Mouse (Mus musculus): ENCODE results near the gene Fgf11. TPM values are rescaled to one million over a fixed set of nuclear protein-coding genes. Genes with fewer than 3 reads are reported as not detected.

Fgf11 gene
- polyA plus RNA-seq, 1 experiment from 2014 or later, result 0.97 TPM

DNA sequence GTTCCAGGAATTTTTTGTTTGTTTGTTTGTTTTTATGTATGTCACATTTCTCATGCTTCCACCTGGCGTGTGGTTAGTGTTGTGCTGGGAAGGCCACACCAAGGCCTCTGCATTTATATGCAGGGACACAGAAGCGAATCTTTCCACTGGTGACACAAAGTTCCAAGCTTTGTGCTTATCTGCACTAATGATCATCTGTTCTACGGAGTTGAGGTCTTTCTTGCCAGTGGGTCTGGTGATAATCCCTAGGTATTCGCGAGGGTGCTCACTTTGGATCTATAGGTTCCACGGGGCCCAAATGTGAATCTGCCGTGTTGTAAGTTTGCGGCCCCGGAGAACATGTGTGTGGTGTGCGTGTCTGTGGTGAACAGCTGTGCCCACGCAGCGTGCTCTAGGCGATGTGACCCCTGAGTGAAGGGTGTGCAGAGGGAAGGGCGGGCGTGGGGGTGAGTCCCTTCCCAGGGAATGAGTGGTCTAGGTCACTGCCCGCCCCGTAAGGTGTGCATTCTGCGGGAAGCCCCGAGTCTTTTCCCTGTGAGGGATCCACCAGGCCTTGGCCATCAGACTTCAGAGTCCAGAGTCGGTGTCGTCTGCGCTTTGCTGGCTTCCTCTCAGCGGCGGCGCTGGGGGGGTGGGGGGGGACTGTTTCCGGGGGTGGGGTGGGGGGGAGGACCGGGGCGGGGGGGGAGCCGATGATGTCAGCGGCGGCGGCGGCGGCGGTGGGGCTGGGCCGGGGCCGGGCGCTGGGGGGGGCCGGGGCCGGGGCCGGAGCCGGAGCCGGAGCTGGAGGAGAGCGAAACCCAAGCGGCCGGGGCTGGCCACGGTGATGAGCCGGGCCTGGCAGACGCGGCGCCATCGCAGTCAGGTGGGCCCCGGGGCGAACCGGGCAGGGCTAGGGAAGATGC, 36.2 kb downstream of the Fgf11 start, which contains the start of gene Zbtb4:
Gene Zbtb4 (plus strand): TSS at position 692 of the 905 bp plus-strand sequence.
- Histone ChIP-seq H3K4me3 (ENCODE audit: low read depth, low read length) (peak within 1 kb of the TSS; percentile 80), H3K36me3 (replicated peaks; ENCODE audit: control insufficient read depth, insufficient read depth, low read depth, low read length) (no peaks in the 10 kb centered on the region), H3K9ac (replicated peaks; ENCODE audit: low read length) (peak within 1 kb of the TSS; percentile 91), H3K9me3 (replicated peaks; ENCODE audit: control insufficient read depth, low read length) (no peaks in the 10 kb centered on the region), H3K27me3 (ENCODE audit: control insufficient read depth, insufficient read depth, low read length) (no peaks in the 10 kb centered on the region), H3K4me2 (ENCODE audit: low read depth, low read length) (peak within 1 kb of the TSS; percentile 84), H3K27ac (replicated peaks; ENCODE audit: low read depth, low read length) (peak within 1 kb of the TSS; percentile 52), H3K4me1 (ENCODE audit: control insufficient read depth, insufficient read depth, low read length) (peaks cover under 1% of the 10 kb centered on the region)
- DNase-seq (ENCODE audit: low spot score), result peak; percentile 47
- 25% methylated on average over 34 of the region's 55 CpGs for WGBS
- peak; percentile 69 for ATAC-seq (replicated peaks; ENCODE audit: insufficient number of reproducible peaks, low FRiP score, low TSS enrichment, low read depth)

DNA sequence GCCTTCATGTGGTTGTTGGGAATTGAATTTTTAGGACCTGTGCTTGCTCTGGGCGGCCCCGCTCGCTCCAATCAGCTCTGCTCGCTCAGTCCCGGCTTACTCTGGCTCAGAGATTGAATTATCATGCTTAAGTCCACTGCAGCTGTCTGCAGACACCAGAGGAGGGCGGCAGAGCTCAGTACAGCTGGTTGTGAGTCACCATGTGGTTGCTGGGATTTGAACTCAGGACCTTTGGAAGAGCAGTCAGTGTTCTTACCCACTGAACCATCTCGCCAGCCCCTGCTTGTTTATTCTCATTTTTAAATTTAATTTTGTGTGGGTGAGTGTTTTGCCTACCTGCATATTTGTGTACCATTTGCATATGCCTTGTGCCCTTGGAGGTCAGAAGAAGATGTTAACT, 38.1 kb downstream of the Fgf11 start:
- no peaks in the 10 kb centered on the region for H3K36me3 ChIP-seq (replicated peaks; ENCODE audit: control insufficient read depth, insufficient read depth, low read depth, low read length)
- DNase-seq (ENCODE audit: low spot score) (peak; percentile 33), ATAC-seq (replicated peaks; ENCODE audit: insufficient number of reproducible peaks, low FRiP score, low TSS enrichment, low read depth) (no peak)
- no peaks in the 10 kb centered on the region for H3K27me3 ChIP-seq (ENCODE audit: control insufficient read depth, insufficient read depth, low read length)
- peaks cover 4% of the 10 kb centered on the region for H3K4me1 ChIP-seq (ENCODE audit: control insufficient read depth, insufficient read depth, low read length)
- H3K9ac ChIP-seq (replicated peaks; ENCODE audit: low read length), result no peak overlapping the region
- no peak overlapping the region for H3K4me3 ChIP-seq (ENCODE audit: low read depth, low read length)
- H3K4me2 ChIP-seq (ENCODE audit: low read depth, low read length), result no peak overlapping the region
- H3K27ac ChIP-seq (replicated peaks; ENCODE audit: low read depth, low read length), result no peak overlapping the region
- WGBS, result 64% methylated on average over 7 of the region's 7 CpGs
- no peaks in the 10 kb centered on the region for H3K9me3 ChIP-seq (replicated peaks; ENCODE audit: control insufficient read depth, low read length)

DNA sequence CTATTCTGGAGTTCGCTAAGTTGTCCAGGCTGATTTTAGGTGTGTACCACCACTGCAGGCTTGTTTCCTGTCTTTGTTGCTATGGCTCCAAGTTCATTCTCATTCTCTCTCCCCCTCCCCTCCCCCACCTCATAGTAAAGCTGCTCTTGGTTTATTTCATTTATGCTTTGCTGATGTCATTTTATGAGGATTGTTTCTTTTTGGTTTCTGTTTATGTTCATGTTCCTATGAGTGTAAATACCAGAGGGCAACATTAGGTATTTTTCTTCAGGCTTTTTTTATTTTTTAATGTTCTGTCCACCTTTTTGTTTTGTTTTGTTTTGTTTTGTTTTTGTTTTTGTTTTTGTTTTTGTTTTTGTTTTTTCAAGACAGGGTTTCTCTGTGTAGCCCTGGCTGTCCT, 39.8 kb downstream of the Fgf11 start, which contains the start of gene Slc35g3:
Gene Slc35g3 (minus strand): TSS at position 101 of the 400 bp plus-strand sequence.
- H3K27ac ChIP-seq (replicated peaks; ENCODE audit: low read depth, low read length), result no peak within 1 kb of the TSS
- ATAC-seq (replicated peaks; ENCODE audit: insufficient number of reproducible peaks, low FRiP score, low TSS enrichment, low read depth) (no peak), DNase-seq (ENCODE audit: low spot score) (no peak)
- no peaks in the 10 kb centered on the region for H3K36me3 ChIP-seq (replicated peaks; ENCODE audit: control insufficient read depth, insufficient read depth, low read depth, low read length)
- no peak within 1 kb of the TSS for H3K9ac ChIP-seq (replicated peaks; ENCODE audit: low read length)
- peaks cover 4% of the 10 kb centered on the region for H3K4me1 ChIP-seq (ENCODE audit: control insufficient read depth, insufficient read depth, low read length)
- no peaks in the 10 kb centered on the region for H3K27me3 ChIP-seq (ENCODE audit: control insufficient read depth, insufficient read depth, low read length)
- no peak within 1 kb of the TSS for H3K4me2 ChIP-seq (ENCODE audit: low read depth, low read length)
- H3K9me3 ChIP-seq (replicated peaks; ENCODE audit: control insufficient read depth, low read length), result no peaks in the 10 kb centered on the region
- H3K4me3 ChIP-seq (ENCODE audit: low read depth, low read length), result no peak within 1 kb of the TSS
- 77% methylated on average over 1 of the region's 1 CpGs for WGBS

DNA sequence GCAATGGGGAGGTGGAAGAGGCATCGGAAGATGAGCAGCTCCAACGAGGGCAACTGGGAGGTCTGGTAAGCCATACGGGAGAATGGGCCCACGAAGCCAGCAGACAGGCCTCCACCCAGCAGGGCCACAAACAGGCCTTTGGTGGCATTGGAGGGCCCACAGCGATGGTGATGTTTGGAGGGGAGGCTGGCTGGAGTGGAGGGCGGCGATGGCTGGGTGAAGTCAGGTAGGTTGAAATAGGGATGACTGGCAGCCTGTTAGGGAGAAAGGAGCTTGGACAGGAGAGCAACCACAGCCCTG, 40.8 kb downstream of the Fgf11 start:
- 91% methylated on average over 7 of the region's 7 CpGs for WGBS
- Histone ChIP-seq H3K36me3 (replicated peaks; ENCODE audit: control insufficient read depth, insufficient read depth, low read depth, low read length) (no peaks in the 10 kb centered on the region), H3K9me3 (replicated peaks; ENCODE audit: control insufficient read depth, low read length) (no peaks in the 10 kb centered on the region), H3K9ac (replicated peaks; ENCODE audit: low read length) (no peak overlapping the region), H3K4me3 (ENCODE audit: low read depth, low read length) (no peak overlapping the region), H3K4me1 (ENCODE audit: control insufficient read depth, insufficient read depth, low read length) (peaks cover 4% of the 10 kb centered on the region), H3K27ac (replicated peaks; ENCODE audit: low read depth, low read length) (no peak overlapping the region), H3K27me3 (ENCODE audit: control insufficient read depth, insufficient read depth, low read length) (no peaks in the 10 kb centered on the region), H3K4me2 (ENCODE audit: low read depth, low read length) (no peak overlapping the region)
- no peak for ATAC-seq (replicated peaks; ENCODE audit: insufficient number of reproducible peaks, low FRiP score, low TSS enrichment, low read depth)
- DNase-seq (ENCODE audit: low spot score), result no peak

DNA sequence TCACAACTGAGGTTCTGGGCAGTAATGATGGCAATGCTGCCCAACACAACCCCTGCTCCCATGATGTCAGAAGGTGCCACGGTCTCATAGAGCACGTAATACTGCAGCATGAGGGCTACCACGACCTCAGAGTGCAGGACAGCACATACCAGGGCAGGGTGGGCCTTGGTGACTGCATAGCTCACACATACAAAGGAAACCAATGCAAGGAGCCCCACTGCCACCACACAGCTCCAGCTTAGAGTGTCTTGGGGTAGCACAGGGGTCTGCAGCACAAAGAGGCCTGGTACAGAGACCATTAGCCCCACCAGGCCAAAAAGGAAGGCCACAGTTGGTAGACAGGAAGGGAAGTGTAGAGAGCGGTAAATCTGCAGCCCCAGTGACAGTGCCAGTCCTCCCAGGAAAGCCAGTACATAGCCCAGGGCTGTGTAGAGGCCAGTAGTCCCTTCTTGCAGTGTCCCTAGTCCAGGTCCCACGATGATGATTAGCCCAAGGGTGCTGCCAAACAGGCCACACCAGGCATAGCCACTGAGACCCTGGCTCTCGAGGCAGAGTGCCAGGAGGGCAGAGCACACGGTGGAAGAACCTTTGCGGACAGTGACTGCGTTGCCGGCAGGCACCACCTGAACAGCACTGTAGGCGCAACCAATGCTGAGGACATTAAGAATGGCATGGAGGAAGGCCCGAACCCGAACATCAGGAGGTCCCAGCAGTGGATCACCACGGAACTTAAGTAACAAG, 41.3 kb downstream of the Fgf11 start:
- no peak for ATAC-seq (replicated peaks; ENCODE audit: insufficient number of reproducible peaks, low FRiP score, low TSS enrichment, low read depth)
- peak overlapping the region; percentile 5 for H3K9ac ChIP-seq (replicated peaks; ENCODE audit: low read length)
- no peaks in the 10 kb centered on the region for H3K9me3 ChIP-seq (replicated peaks; ENCODE audit: control insufficient read depth, low read length)
- peaks cover 4% of the 10 kb centered on the region for H3K4me1 ChIP-seq (ENCODE audit: control insufficient read depth, insufficient read depth, low read length)
- H3K4me2 ChIP-seq (ENCODE audit: low read depth, low read length), result peak overlapping the region; percentile 59; the same call in 1 of the 2 replicates
- no peak overlapping the region for H3K4me3 ChIP-seq (ENCODE audit: low read depth, low read length)
- 79% methylated on average over 14 of the region's 14 CpGs for WGBS
- H3K27me3 ChIP-seq (ENCODE audit: control insufficient read depth, insufficient read depth, low read length), result no peaks in the 10 kb centered on the region
- peak overlapping the region; percentile 97 for H3K27ac ChIP-seq (replicated peaks; ENCODE audit: low read depth, low read length)
- H3K36me3 ChIP-seq (replicated peaks; ENCODE audit: control insufficient read depth, insufficient read depth, low read depth, low read length), result no peaks in the 10 kb centered on the region
- no peak for DNase-seq (ENCODE audit: low spot score)

DNA sequence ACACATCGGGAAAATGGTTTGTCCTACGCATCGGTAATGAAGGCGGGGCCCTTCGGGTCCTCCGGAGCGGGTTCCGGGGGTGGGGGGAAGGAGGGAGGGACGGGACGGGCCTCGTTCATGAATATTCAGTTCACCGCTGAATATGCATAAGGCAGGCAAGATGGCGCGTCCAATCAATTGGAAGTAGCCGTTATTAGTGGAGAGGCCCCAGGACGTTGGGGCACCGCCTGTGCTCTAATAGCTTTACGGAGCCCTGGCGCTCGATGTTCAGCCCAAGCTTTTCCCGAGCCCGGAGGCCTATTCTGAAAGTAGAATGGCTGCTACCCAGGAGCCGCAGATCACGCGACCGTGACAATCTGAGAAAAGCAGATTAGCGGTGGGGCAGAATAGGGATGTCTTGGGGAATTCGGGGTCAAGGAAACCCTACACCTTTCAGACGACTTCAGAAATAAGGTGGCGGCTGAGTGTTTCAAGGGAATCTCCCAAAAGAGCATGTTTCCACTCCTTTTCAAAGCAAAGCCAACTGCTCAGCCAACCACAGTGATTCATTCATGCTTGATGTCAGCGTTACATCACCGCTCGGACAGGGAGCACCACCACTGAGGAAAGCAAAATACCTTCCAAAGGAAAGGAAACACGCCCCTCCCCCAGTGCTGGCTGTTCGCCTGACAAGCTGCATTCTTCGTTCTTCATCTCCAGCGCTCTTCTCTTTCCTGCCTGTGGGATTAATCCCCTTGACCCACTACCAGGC, 42.5 kb downstream of the Fgf11 start:
- peak overlapping the region; percentile 79 for H3K9ac ChIP-seq (replicated peaks; ENCODE audit: low read length)
- peak overlapping the region; percentile 53 for H3K4me3 ChIP-seq (ENCODE audit: low read depth, low read length)
- H3K36me3 ChIP-seq (replicated peaks; ENCODE audit: control insufficient read depth, insufficient read depth, low read depth, low read length), result no peaks in the 10 kb centered on the region
- no peaks in the 10 kb centered on the region for H3K27me3 ChIP-seq (ENCODE audit: control insufficient read depth, insufficient read depth, low read length)
- peak; percentile 95 for DNase-seq (ENCODE audit: low spot score)
- peak; percentile 87 for ATAC-seq (replicated peaks; ENCODE audit: insufficient number of reproducible peaks, low FRiP score, low TSS enrichment, low read depth)
- H3K9me3 ChIP-seq (replicated peaks; ENCODE audit: control insufficient read depth, low read length), result no peaks in the 10 kb centered on the region
- under 1% methylated on average over 37 of the region's 37 CpGs for WGBS
- H3K4me1 ChIP-seq (ENCODE audit: control insufficient read depth, insufficient read depth, low read length), result peaks cover 4% of the 10 kb centered on the region
- peak overlapping the region; percentile 59 for H3K4me2 ChIP-seq (ENCODE audit: low read depth, low read length)
- peak overlapping the region; percentile 97 for H3K27ac ChIP-seq (replicated peaks; ENCODE audit: low read depth, low read length)

DNA sequence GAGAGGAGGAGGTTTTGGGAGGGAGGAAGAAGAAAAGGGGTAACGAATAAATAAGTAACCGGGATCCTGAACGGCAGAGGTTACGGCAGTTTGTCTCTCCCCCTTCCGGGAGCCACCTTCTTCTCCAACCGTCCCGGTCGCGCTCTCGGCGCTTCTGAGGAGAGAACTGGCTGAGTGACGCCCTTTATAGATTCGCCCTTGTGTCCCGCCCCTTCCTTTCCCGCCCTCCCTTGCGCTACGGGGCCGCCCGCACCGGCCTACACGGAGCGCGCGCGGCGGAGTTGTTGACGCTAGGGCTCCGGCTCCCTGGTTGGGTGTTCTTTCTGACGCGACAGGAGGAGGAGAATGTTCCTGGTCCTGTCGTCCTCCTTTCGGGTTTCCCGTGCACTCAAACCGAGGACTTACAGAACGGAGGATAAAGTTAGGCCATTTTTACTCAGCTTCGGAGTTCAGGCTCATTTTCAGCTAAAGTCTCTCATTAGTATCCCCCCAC, 43.1 kb downstream of the Fgf11 start, which contains the start of gene Polr2a:
Gene Polr2a (minus strand): TSS at position 160 of the 493 bp plus-strand sequence.
- ATAC-seq (replicated peaks; ENCODE audit: insufficient number of reproducible peaks, low FRiP score, low TSS enrichment, low read depth) (peak; percentile 88), DNase-seq (ENCODE audit: low spot score) (peak; percentile 97)
- WGBS, result under 1% methylated on average over 36 of the region's 36 CpGs
- peak within 1 kb of the TSS; percentile 79 for H3K9ac ChIP-seq (replicated peaks; ENCODE audit: low read length)
- H3K36me3 ChIP-seq (replicated peaks; ENCODE audit: control insufficient read depth, insufficient read depth, low read depth, low read length), result no peaks in the 10 kb centered on the region
- H3K4me2 ChIP-seq (ENCODE audit: low read depth, low read length), result peak within 1 kb of the TSS; percentile 59
- peaks cover 4% of the 10 kb centered on the region for H3K4me1 ChIP-seq (ENCODE audit: control insufficient read depth, insufficient read depth, low read length)
- no peaks in the 10 kb centered on the region for H3K9me3 ChIP-seq (replicated peaks; ENCODE audit: control insufficient read depth, low read length)
- no peaks in the 10 kb centered on the region for H3K27me3 ChIP-seq (ENCODE audit: control insufficient read depth, insufficient read depth, low read length)
- H3K27ac ChIP-seq (replicated peaks; ENCODE audit: low read depth, low read length), result peak within 1 kb of the TSS; percentile 97
- H3K4me3 ChIP-seq (ENCODE audit: low read depth, low read length), result peak within 1 kb of the TSS; percentile 53

All from embryonic facial prominence, embryonic 11.5 days (tissue).